Mouse (Mus musculus): ENCODE measurements at regions not wholly inside any gene's neighbourhood (a gene's known extent, or its start where the extent isn't known, plus 50 kb on each side); places are given as distances from the start of the nearest gene placed in this dataset.
"Not testable (repeated sequence)": the region's sequence is repeated elsewhere in the genome, so short reads cannot be mapped to it uniquely, and the experiment has no call there.

GRCm38 (mm10) chr17:13654606-13655005 is 105.7 kb upstream of the Afdn start:
- DNase-seq; intact Hi-C loops (cut with DNase I): not testable (repeated sequence)

GRCm38 (mm10) chr17:13656065-13656464 is 104.3 kb upstream of the Afdn start:
- DNase-seq: no peak

DNA sequence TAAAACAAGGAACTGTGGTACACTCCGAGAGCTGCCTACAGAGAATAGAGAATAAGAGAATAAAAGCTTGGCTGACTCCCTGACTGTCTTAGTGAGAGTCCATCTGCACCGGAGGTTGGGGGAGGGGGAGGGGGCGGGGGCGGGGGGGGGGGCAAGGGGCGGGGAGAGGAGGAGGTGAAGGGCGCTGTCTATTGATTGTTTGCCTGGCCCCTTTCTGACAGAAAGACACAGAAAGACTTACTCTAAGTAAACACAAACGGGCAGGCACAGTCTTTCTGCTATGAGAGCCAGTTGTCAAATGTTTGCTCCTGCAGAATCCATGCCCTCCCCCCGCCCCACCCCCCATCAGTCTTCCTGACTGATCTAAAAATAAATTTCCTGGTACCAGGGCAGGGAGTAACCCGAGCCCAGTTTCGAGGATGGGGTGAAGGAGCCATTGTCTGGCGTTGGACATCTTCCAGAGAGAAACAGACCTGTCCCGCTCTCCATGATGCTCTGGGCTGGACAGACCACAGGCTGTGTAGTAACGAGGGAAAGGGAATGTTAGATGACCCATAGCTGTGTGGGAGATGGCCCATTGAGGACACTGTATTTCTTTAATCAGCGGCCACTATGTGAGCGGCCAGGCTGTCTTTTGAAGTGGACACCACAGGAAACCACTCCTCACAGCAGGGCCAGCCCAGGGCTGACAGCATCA is 103.7 kb upstream of the Afdn start:
- intact Hi-C loops (cut with DNase I): no loop called here
- DNase-seq: peak; percentile 17 to 42

More at GRCm38 (mm10) chr17:13656065-13656464, 104.3 kb upstream of the Afdn start:
- intact Hi-C loops (cut with DNase I): no loop called here

GRCm38 (mm10) chr17:13657182-13657562 is 103.2 kb upstream of the Afdn start:
- intact Hi-C loops (cut with DNase I): no loop called here

DNA sequence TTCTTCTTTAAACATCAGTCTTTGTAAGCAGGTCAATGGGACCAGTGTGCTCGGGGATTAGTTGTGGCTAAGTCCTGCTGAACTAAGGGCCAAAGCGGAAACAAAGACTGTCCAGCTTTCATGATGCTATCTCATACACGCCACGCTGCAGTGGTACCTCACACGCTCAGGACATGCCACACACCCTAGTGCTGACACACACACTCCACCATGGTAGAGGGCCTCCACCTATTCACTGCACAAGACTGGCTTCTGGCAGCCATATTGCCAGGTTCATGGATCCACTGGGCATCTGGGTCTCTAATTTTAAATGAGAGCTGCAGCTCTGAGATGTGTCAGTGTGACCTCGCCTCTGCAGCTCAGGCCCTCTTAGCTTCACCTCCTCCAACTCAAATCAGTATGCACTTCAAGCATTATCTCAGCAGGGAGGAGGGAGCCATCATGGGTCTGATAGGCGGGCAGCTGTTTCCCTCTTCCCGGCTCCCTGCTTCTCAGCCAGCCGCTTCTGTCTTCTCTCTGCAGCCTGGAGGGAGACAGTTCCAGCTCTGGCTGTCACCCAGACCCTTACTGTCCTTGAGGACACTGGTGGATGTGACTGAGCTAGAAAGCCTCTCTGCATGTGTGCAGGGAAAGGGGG is 102.6 kb upstream of the Afdn start:
- DNase-seq: peak; percentile 49 to 67
- intact Hi-C loops (cut with DNase I): no loop called here

More at GRCm38 (mm10) chr17:13657182-13657562, 103.2 kb upstream of the Afdn start:
- no peak for DNase-seq

DNA sequence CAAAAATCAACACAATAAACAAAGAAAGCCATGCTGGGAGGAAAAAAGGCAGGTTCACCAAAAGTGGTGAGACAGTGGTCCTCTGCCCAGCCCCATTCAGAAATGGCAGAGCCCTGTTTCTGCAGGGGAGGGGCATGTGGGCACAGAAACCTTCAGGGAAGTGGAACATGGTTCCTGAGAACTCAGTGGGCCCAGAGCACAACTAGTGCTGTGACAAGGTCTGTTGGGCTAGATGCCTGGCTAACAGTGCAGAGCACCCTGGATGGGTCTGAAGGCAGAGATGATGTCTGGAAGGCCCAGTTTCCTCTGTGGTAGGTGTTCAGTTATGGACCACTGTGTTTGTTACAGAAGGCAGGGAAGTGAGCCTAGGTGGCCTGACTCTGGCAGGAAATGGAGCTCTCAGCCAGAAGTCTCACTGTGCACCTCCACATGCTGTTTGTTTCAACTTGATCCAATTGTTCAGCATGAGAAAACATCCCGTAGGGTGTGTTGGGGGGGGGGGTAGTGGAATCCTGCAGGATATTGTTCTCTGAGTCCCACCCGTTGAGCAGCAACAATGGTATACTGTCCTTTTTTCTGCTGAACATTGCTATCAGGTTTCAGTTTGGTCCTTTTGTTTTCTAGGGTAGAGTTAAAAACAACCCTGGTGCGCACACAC is 101.9 kb upstream of the Afdn start:
- intact Hi-C loops (cut with DNase I): no loop called here
- DNase-seq: no peak

GRCm38 (mm10) chr17:13659103-13659502 is 101.2 kb upstream of the Afdn start:
- intact Hi-C loops (cut with DNase I): no loop called here
- DNase-seq: peak; percentile 48 to 50

DNA sequence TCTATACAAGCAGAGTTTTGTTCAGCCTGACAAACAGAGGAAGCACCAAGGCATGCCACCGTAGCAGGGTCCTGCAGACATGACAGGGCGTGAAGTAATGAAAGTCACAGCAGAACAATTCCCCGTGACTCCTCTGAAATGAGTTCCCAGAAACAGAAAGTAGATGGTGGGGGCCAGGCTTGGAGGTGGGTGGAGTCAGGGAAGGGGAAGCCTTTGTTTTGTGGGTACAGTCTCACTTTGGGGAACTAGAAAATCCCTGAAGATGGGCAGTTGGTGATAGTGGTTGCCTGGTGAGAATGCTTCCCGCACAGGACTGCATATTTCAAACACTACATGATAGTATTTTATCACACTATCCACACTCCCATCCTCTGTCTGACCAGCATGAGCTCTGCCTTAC is 100.4 kb upstream of the Afdn start:
- DNase-seq: no peak
- intact Hi-C loops (cut with DNase I): no loop called here

GRCm38 (mm10) chr17:13661023-13661422 is 99.3 kb upstream of the Afdn start:
- DNase-seq: no peak
- intact Hi-C loops (cut with DNase I): no loop called here

DNA sequence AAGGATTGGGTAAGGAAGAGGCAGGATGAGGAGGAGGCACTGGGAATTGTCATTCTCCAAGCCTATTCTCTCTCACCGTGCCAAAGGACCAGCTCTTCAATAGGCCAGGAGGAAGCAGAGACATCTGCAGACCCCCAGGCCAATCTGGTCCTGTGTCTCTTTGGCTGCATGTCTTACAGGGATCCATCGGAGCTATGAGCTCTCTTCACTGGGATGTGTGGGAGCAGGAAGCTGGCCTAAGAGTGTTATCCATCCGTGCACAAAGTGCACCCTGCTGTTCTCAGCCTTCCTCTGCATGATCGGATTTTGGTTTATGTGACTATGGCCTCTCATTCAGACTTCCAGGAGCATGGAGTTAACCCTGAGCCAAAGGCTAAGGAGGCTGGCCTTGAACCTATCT is 98.2 kb upstream of the Afdn start:
- intact Hi-C loops (cut with DNase I): no loop called here

More for the DNA sequence above, 98.2 kb upstream of the Afdn start:
- no peak for DNase-seq

Data from heart, postnatal 14 days (tissue).